Mouse (Mus musculus): ENCODE measurements around the gene Ssrp1. TPM values are rescaled to one million over a fixed set of nuclear protein-coding genes. Genes with fewer than 3 reads are reported as not detected.

Gene Ssrp1
- total and polyA plus RNA-seq, 3 experiments = 239 to 875 (median 420) TPM

- TF ChIP-seq ZKSCAN1 (IDR thresholded peaks at IDR 0.05; ENCODE audit: low read depth, low read length) = no peak
- no peak for TF ChIP-seq SMC3 (IDR thresholded peaks at IDR 0.05; ENCODE audit: low read depth, low read length)
- no peak for TF ChIP-seq GABPA (IDR thresholded peaks at IDR 0.05; ENCODE audit: low read depth, low read length)
- TF ChIP-seq SIN3A (IDR thresholded peaks at IDR 0.05; ENCODE audit: low read length) = no peak
- TF ChIP-seq RCOR1 (IDR thresholded peaks at IDR 0.05; ENCODE audit: low read depth, low read length) = no peak
- TF ChIP-seq CHD1 (IDR thresholded peaks at IDR 0.05; ENCODE audit: low read depth, low read length) = no peak
- TF ChIP-seq USF1 (IDR thresholded peaks at IDR 0.05; ENCODE audit: low read depth, low read length) = no peak
- no peak for TF ChIP-seq MAZ (IDR thresholded peaks at IDR 0.05; ENCODE audit: low read depth, low read length)
- no peak for TF ChIP-seq POLR2A (IDR thresholded peaks at IDR 0.05; ENCODE audit: control insufficient read depth in 1 of 2, insufficient read depth in 1 of 2, low read depth in 1 of 2, low read length in 2 of 2, poor library complexity in 1 of 2)
- no peak for TF ChIP-seq EP300 (IDR thresholded peaks at IDR 0.05; ENCODE audit: low read depth in 1 of 2, low read length in 2 of 2)
- no peak for TF ChIP-seq MAFK (IDR thresholded peaks at IDR 0.05; ENCODE audit: borderline replicate concordance, low read depth, low read length)
- no peak for TF ChIP-seq RAD21 (IDR thresholded peaks at IDR 0.05; ENCODE audit: low read depth, low read length)
- TF ChIP-seq UBTF (IDR thresholded peaks at IDR 0.05; ENCODE audit: borderline replicate concordance, insufficient read depth, low read depth, low read length) = no peak
- no peak for TF ChIP-seq POLR2AphosphoS5 (IDR thresholded peaks at IDR 0.05; ENCODE audit: borderline replicate concordance, low read depth, low read length)
- no peak for TF ChIP-seq ZC3H11A (IDR thresholded peaks at IDR 0.05; ENCODE audit: low read depth, low read length)
- TF ChIP-seq ZMIZ1 (IDR thresholded peaks at IDR 0.05; ENCODE audit: low read depth, low read length) = no peak
- TF ChIP-seq JUND (IDR thresholded peaks at IDR 0.05; ENCODE audit: low read depth, low read length) = no peak
- no peak for TF ChIP-seq GATA1 (IDR thresholded peaks at IDR 0.05; ENCODE audit: low read depth, low read length)
- no peak for TF ChIP-seq MYC (IDR thresholded peaks at IDR 0.05; ENCODE audit: low read depth, low read length)
- TF ChIP-seq KAT2A (conservative IDR thresholded peaks at IDR 0.05; ENCODE audit: low read depth, low read length) = no peak
- Histone ChIP-seq H3K4me1 (ENCODE audit: control insufficient read depth in 1 of 2, insufficient read depth in 2 of 2, low read length in 2 of 2) (peaks cover 0 to 12% of the 10 kb centered on the region in 2 experiments; a peak in 3 of 4 replicates), H3K27me3 (ENCODE audit: control insufficient read depth in 1 of 2, insufficient read depth in 2 of 2, low read length in 2 of 2) (peaks cover 0 to 1% of the 10 kb centered on the region in 2 experiments; a peak in 1 of 4 replicates), H3K27ac (ENCODE audit: control insufficient read depth, low read depth, low read length) (no peak overlapping the region), H3K4me3 (ENCODE audit: control insufficient read depth in 1 of 2, insufficient read depth in 1 of 2, low read depth in 2 of 2, low read length in 2 of 2) (no peak overlapping the region), H3K79me2 (ENCODE audit: control insufficient read depth, insufficient read depth, low read length, poor library complexity) (peaks cover 11% of the 10 kb centered on the region), H3K9ac (ENCODE audit: control insufficient read depth, low read depth, low read length, poor library complexity, severe bottlenecking) (no peak overlapping the region), H3K9me3 (replicated peaks; ENCODE audit: insufficient read depth, low read length) (no peaks in the 10 kb centered on the region), H3K36me3 (ENCODE audit: control insufficient read depth in 1 of 2, insufficient read depth in 2 of 2, low read length in 2 of 2) (peaks cover 0 to 14% of the 10 kb centered on the region in 2 experiments; a peak in 2 of 4 replicates)
- no peak for DNase-seq (ENCODE audit: low read depth, low spot score)
Observed at GRCm38 (mm10) chr2:85033121-85033520, 3.9 kb upstream of the Ssrp1 start.

DNA sequence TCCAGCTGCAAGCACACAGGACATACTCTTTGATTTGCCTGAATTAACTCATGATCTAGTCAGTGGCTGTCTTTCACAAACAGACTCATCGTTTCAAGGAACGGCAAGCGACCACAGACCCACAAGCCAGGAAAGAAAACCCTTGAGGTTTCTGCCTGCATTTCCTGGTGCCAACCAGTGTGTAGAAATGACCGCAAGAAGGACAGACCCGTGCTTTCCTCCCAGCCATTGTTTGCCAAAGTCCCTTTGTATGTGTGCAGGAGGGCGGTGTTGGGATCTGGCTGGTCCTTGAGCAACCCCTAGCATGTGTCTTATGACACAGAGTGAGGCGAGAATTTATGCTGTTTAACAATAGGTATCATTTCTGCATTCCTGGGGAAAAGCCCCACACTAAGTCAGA lies 2.9 kb upstream of the Ssrp1 start:
- peaks cover 0 to 18% of the 10 kb centered on the region in 2 experiments; a peak in 3 of 4 replicates for H3K4me1 ChIP-seq (ENCODE audit: control insufficient read depth in 1 of 2, insufficient read depth in 2 of 2, low read length in 2 of 2)
- no peak for DNase-seq (ENCODE audit: low read depth, low spot score)
- H3K36me3 ChIP-seq (ENCODE audit: control insufficient read depth in 1 of 2, insufficient read depth in 2 of 2, low read length in 2 of 2) = peaks cover 3 to 21% of the 10 kb centered on the region in 2 experiments
- H3K4me3 ChIP-seq (ENCODE audit: control insufficient read depth in 1 of 2, insufficient read depth in 1 of 2, low read depth in 2 of 2, low read length in 2 of 2) = no peak overlapping the region
- peaks cover 16% of the 10 kb centered on the region for H3K79me2 ChIP-seq (ENCODE audit: control insufficient read depth, insufficient read depth, low read length, poor library complexity)
- H3K27me3 ChIP-seq (ENCODE audit: control insufficient read depth in 1 of 2, insufficient read depth in 2 of 2, low read length in 2 of 2) = peaks cover 0 to 1% of the 10 kb centered on the region in 2 experiments; a peak in 1 of 4 replicates
- H3K27ac ChIP-seq (ENCODE audit: control insufficient read depth, low read depth, low read length) = no peak overlapping the region
- H3K9me3 ChIP-seq (replicated peaks; ENCODE audit: insufficient read depth, low read length) = no peaks in the 10 kb centered on the region
- TF ChIP-seq JUND (IDR thresholded peaks at IDR 0.05; ENCODE audit: low read depth, low read length) (no peak), UBTF (IDR thresholded peaks at IDR 0.05; ENCODE audit: borderline replicate concordance, insufficient read depth, low read depth, low read length) (no peak), MAX (IDR thresholded peaks at IDR 0.05; ENCODE audit: low read length) (no peak), HCFC1 (IDR thresholded peaks at IDR 0.05; ENCODE audit: low read depth, low read length) (no peak)
- no peak overlapping the region for H3K9ac ChIP-seq (ENCODE audit: control insufficient read depth, low read depth, low read length, poor library complexity, severe bottlenecking)
